Mouse (Mus musculus) liver, embryonic 15.5 days (tissue): ENCODE measurements around the gene Adgrl1. TPM values are rescaled to one million over a fixed set of nuclear protein-coding genes. Genes with fewer than 3 reads are reported as not detected.
"Not testable (repeated sequence)": the region's sequence is repeated elsewhere in the genome, so short reads cannot be mapped to it uniquely, and the experiment has no call there.

Experiments
- ATAC-seq: fragments of 200-750 bp; cut with Nextera tagmentation; 2 replicates; pipeline ENCODE4 v1.8.0; 2017; ENCODE audit warnings: moderate number of reproducible peaks, mild to moderate bottlenecking, moderate library complexity; ENCODE audit not compliant: insufficient read depth
- H3K27ac ChIP-seq: fragments of 300-500 bp; sonication (generic); replicated peaks from 2 replicates; pipeline ENCODE4 v1.5.1; 2015; ENCODE audit warnings: mild to moderate bottlenecking, inconsistent platforms
- H3K27me3 ChIP-seq: fragments of 300-500 bp; sonication (generic); 2 replicates; pipeline ENCODE4 v1.6.1; 2015; ENCODE audit warnings: mild to moderate bottlenecking, inconsistent platforms
- H3K36me3 ChIP-seq: fragments of 300-500 bp; sonication (generic); replicated peaks from 2 replicates; pipeline ENCODE4 v1.6.1; 2015; ENCODE audit warnings: moderate library complexity, mild to moderate bottlenecking, inconsistent platforms
- H3K4me1 ChIP-seq: fragments of 300-500 bp; sonication (generic); replicated peaks from 2 replicates; pipeline ENCODE4 v1.6.1; 2015; ENCODE audit warnings: inconsistent platforms
- H3K4me2 ChIP-seq: fragments of 300-500 bp; sonication (generic); 2 replicates; pipeline ENCODE4 v1.6.1; 2015; ENCODE audit warnings: moderate library complexity, mild to moderate bottlenecking, inconsistent platforms
- H3K4me3 ChIP-seq: fragments of 300-500 bp; sonication (generic); replicated peaks from 2 replicates; pipeline ENCODE4 v1.5.1; 2015; ENCODE audit warnings: mild to moderate bottlenecking, inconsistent platforms
- H3K9ac ChIP-seq: fragments of 300-500 bp; sonication (generic); 2 replicates; pipeline ENCODE4 v1.6.1; 2015; ENCODE audit warnings: moderate library complexity, mild to moderate bottlenecking, inconsistent platforms
- H3K9me3 ChIP-seq: fragments of 300-500 bp; sonication (generic); replicated peaks from 2 replicates; pipeline ENCODE4 v1.6.1; 2016; ENCODE audit warnings: inconsistent platforms
- WGBS: fragments of 180-500 bp; shearing (Covaris S2); methylation state at CpG from one replicate; pipeline ENCODE4 v1.1.7; 2015; ENCODE audit warnings: mixed read lengths; ENCODE audit not compliant: insufficient replicate concordance; 5-methylcytosine and 5-hydroxymethylcytosine counted together
- polyA plus RNA-seq: library from polyadenylated mRNA; unstranded; fragments of >200 nt; fragmentation: Nextera tagmentation; extraction: Ambion mirVana; gene quantifications from 2 replicates; pipeline ENCODE4 v1.2.1, GENCODE M21; 2015

Adgrl1 gene
- polyA plus RNA-seq, 1 experiment from 2014 or later, result 1.1 TPM

GRCm38 (mm10) chr8:83976779-83977350 is 77.0 kb downstream of the Adgrl1 start:
- Histone ChIP-seq H3K4me1 (peaks cover 47% of the 10 kb centered on the region), H3K4me2 (no peak overlapping the region), H3K36me3 (peaks cover 15% of the 10 kb centered on the region), H3K4me3 (no peak overlapping the region), H3K27me3 (no peaks in the 10 kb centered on the region), H3K9ac (no peak overlapping the region), H3K27ac (no peak overlapping the region), H3K9me3 (no peaks in the 10 kb centered on the region)
- WGBS, result 79% methylated on average over 5 of the region's 5 CpGs
- no peak for ATAC-seq

GRCm38 (mm10) chr8:83977646-83978045 is 77.7 kb downstream of the Adgrl1 start:
- 0 out of 2 replicates have a peak overlapping the region, but pooled peaks have one; percentile 9 for H3K27ac ChIP-seq
- peaks cover 48% of the 10 kb centered on the region for H3K4me1 ChIP-seq

GRCm38 (mm10) chr8:83978200-83978599 is 78.3 kb downstream of the Adgrl1 start:
- Histone ChIP-seq H3K9me3 (no peaks in the 10 kb centered on the region), H3K4me1 (peaks cover 48% of the 10 kb centered on the region), H3K36me3 (peaks cover 24% of the 10 kb centered on the region), H3K4me2 (no peak overlapping the region), H3K4me3 (no peak overlapping the region), H3K9ac (no peak overlapping the region), H3K27me3 (no peaks in the 10 kb centered on the region), H3K27ac (no peak overlapping the region)
- no peak for ATAC-seq
- WGBS, result 77% methylated on average over 9 of the region's 9 CpGs

More at GRCm38 (mm10) chr8:83977646-83978045, 77.7 kb downstream of the Adgrl1 start:
- Histone ChIP-seq H3K4me2 (no peak overlapping the region), H3K27me3 (no peaks in the 10 kb centered on the region), H3K9ac (no peak overlapping the region), H3K36me3 (peaks cover 19% of the 10 kb centered on the region), H3K4me3 (no peak overlapping the region), H3K9me3 (no peaks in the 10 kb centered on the region)
- no peak for ATAC-seq
- WGBS, result 46% methylated on average over 6 of the region's 6 CpGs

GRCm38 (mm10) chr8:83980250-83980649 is 80.3 kb downstream of the Adgrl1 start:
- WGBS, result 57% methylated on average over 1 of the region's 1 CpGs

GRCm38 (mm10) chr8:83980845-83981244 is 80.9 kb downstream of the Adgrl1 start:
- H3K36me3 ChIP-seq, result peaks cover 43% of the 10 kb centered on the region
- no peak overlapping the region for H3K4me2 ChIP-seq
- WGBS, result 74% methylated on average over 8 of the region's 8 CpGs

More at GRCm38 (mm10) chr8:83980250-83980649, 80.3 kb downstream of the Adgrl1 start:
- Histone ChIP-seq H3K4me1 (peaks cover 28% of the 10 kb centered on the region), H3K9me3 (no peaks in the 10 kb centered on the region), H3K9ac (no peak overlapping the region), H3K4me2 (no peak overlapping the region), H3K36me3 (peaks cover 40% of the 10 kb centered on the region), H3K27me3 (no peaks in the 10 kb centered on the region), H3K4me3 (no peak overlapping the region), H3K27ac (no peak overlapping the region)
- ATAC-seq, result no peak

GRCm38 (mm10) chr8:83981533-83981932 is 81.6 kb downstream of the Adgrl1 start:
- peaks cover 50% of the 10 kb centered on the region for H3K36me3 ChIP-seq
- no peak for ATAC-seq

More at GRCm38 (mm10) chr8:83980845-83981244, 80.9 kb downstream of the Adgrl1 start:
- ATAC-seq, result no peak
- Histone ChIP-seq H3K9ac (no peak overlapping the region), H3K4me1 (peaks cover 28% of the 10 kb centered on the region), H3K27ac (no peak overlapping the region), H3K4me3 (no peak overlapping the region), H3K27me3 (no peaks in the 10 kb centered on the region), H3K9me3 (no peaks in the 10 kb centered on the region)

GRCm38 (mm10) chr8:83982449-83982848 is 82.5 kb downstream of the Adgrl1 start:
- H3K9me3 ChIP-seq, result no peaks in the 10 kb centered on the region
- peak; percentile 51; the same call in 1 of the 2 replicates for ATAC-seq

More at GRCm38 (mm10) chr8:83981533-83981932, 81.6 kb downstream of the Adgrl1 start:
- Histone ChIP-seq H3K4me2 (no peak overlapping the region), H3K27me3 (no peaks in the 10 kb centered on the region), H3K4me1 (peaks cover 28% of the 10 kb centered on the region), H3K27ac (no peak overlapping the region), H3K9ac (no peak overlapping the region), H3K4me3 (no peak overlapping the region), H3K9me3 (no peaks in the 10 kb centered on the region)
- whole genome bisulfite sequencing, result 87% methylated on average over 7 of the region's 7 CpGs

GRCm38 (mm10) chr8:83983222-83983621 is 83.3 kb downstream of the Adgrl1 start:
- peaks cover 13% of the 10 kb centered on the region; the same call in 1 of the 2 replicates for H3K4me1 ChIP-seq
- not testable (repeated sequence) for H3K27ac ChIP-seq, H3K27me3 ChIP-seq, H3K9ac ChIP-seq, H3K4me3 ChIP-seq, H3K9me3 ChIP-seq, ATAC-seq, H3K4me2 ChIP-seq
- WGBS, result 91% methylated on average over 2 of the region's 2 CpGs
- peaks cover 67% of the 10 kb centered on the region for H3K36me3 ChIP-seq

More at GRCm38 (mm10) chr8:83982449-83982848, 82.5 kb downstream of the Adgrl1 start:
- peaks cover 20% of the 10 kb centered on the region for H3K4me1 ChIP-seq
- peaks cover 59% of the 10 kb centered on the region for H3K36me3 ChIP-seq
- 56% methylated on average over 4 of the region's 4 CpGs for WGBS
- no peak overlapping the region for H3K4me3 ChIP-seq
- H3K4me2 ChIP-seq, result no peak overlapping the region
- H3K9ac ChIP-seq, result no peak overlapping the region
- H3K27ac ChIP-seq, result no peak overlapping the region
- no peaks in the 10 kb centered on the region for H3K27me3 ChIP-seq

GRCm38 (mm10) chr8:83989243-83989642 is 89.3 kb downstream of the Adgrl1 start:
- no peak overlapping the region for H3K9ac ChIP-seq
- peaks cover 76% of the 10 kb centered on the region for H3K36me3 ChIP-seq
- 51% methylated on average over 7 of the region's 7 CpGs for WGBS
- no peak overlapping the region for H3K4me3 ChIP-seq
- no peaks in the 10 kb centered on the region for H3K27me3 ChIP-seq
- no peak overlapping the region; the same call in 1 of the 2 replicates for H3K27ac ChIP-seq
- no peaks in the 10 kb centered on the region for H3K9me3 ChIP-seq
- no peak for ATAC-seq
- no peak overlapping the region for H3K4me2 ChIP-seq
- H3K4me1 ChIP-seq, result peaks cover 38% of the 10 kb centered on the region

GRCm38 (mm10) chr8:83990170-83990569 is 90.3 kb downstream of the Adgrl1 start:
- 87% methylated on average over 14 of the region's 14 CpGs for WGBS

More at GRCm38 (mm10) chr8:83990170-83990569, 90.3 kb downstream of the Adgrl1 start:
- no peak for ATAC-seq
- no peak overlapping the region for H3K9ac ChIP-seq
- H3K27ac ChIP-seq, result no peak overlapping the region
- no peak overlapping the region for H3K4me2 ChIP-seq
- no peaks in the 10 kb centered on the region for H3K27me3 ChIP-seq
- H3K4me1 ChIP-seq, result peaks cover 43% of the 10 kb centered on the region
- H3K9me3 ChIP-seq, result no peaks in the 10 kb centered on the region
- H3K36me3 ChIP-seq, result peaks cover 74% of the 10 kb centered on the region
- H3K4me3 ChIP-seq, result no peak overlapping the region
